Mouse (Mus musculus) kidney, embryonic 14.5 days (tissue): ENCODE measurements around the gene Kcnk2. TPM values are rescaled to one million over a fixed set of nuclear protein-coding genes. Genes with fewer than 3 reads are reported as not detected.

Experiments used
- ATAC-seq: fragments of 200-750 bp; cut with Nextera tagmentation; 2 replicates; pipeline ENCODE4 v1.8.0; 2017; ENCODE audit warnings: moderate number of reproducible peaks, mild to moderate bottlenecking, moderate TSS enrichment, moderate library complexity; ENCODE audit not compliant: low FRiP score, low TSS enrichment
- H3K27ac ChIP-seq: fragments of 300-500 bp; sonication (generic); 2 replicates; pipeline ENCODE4 v1.5.1; 2014; ENCODE audit warnings: low read depth, mild to moderate bottlenecking, low read length, moderate library complexity, mixed read lengths
- H3K27me3 ChIP-seq: fragments of 300-500 bp; sonication (generic); 2 replicates; pipeline ENCODE4 v1.6.1; 2014; ENCODE audit warnings: mild to moderate bottlenecking, low read length; ENCODE audit not compliant: control insufficient read depth, insufficient read depth
- H3K36me3 ChIP-seq: fragments of 300-500 bp; sonication (generic); 2 replicates; pipeline ENCODE4 v1.6.1; 2014; ENCODE audit warnings: low read length, mixed read lengths; ENCODE audit not compliant: control insufficient read depth, insufficient read depth
- H3K4me1 ChIP-seq: fragments of 300-500 bp; sonication (generic); 2 replicates; pipeline ENCODE4 v1.6.1; 2014; ENCODE audit warnings: low read length, mixed read lengths; ENCODE audit not compliant: control insufficient read depth, insufficient read depth
- H3K4me2 ChIP-seq: fragments of 300-500 bp; sonication (generic); replicated peaks from 2 replicates; pipeline ENCODE4 v1.6.1; 2014; ENCODE audit warnings: low read depth, mild to moderate bottlenecking, low read length
- H3K4me3 ChIP-seq: fragments of 300-500 bp; sonication (generic); 2 replicates; pipeline ENCODE4 v1.5.1; 2014; ENCODE audit warnings: mild to moderate bottlenecking, low read length
- H3K9ac ChIP-seq: fragments of 300-500 bp; sonication (generic); 2 replicates; pipeline ENCODE4 v1.6.1; 2014; ENCODE audit warnings: low read depth, mild to moderate bottlenecking, low read length, moderate library complexity
- H3K9me3 ChIP-seq: fragments of 300-500 bp; sonication (generic); 2 replicates; pipeline ENCODE4 v1.6.1; 2016; ENCODE audit warnings: low read length; ENCODE audit not compliant: control insufficient read depth
- WGBS: fragments of 180-500 bp; shearing (Covaris S2); extraction: QIAGEN DNeasy Blood & Tissue Kit; methylation state at CpG from one replicate; pipeline ENCODE4 v1.1.7; 2014; 5-methylcytosine and 5-hydroxymethylcytosine counted together
- polyA plus RNA-seq: library from polyadenylated mRNA; unstranded; fragments of >200 nt; fragmentation: Nextera tagmentation; extraction: Ambion mirVana; gene quantifications from 2 replicates; pipeline ENCODE4 v1.2.1, GENCODE M21; 2014

Kcnk2 gene
- polyA plus RNA-seq, 1 experiment from 2014 or later, result 2.2 TPM

- no peak overlapping the region for H3K4me2 ChIP-seq
- H3K9me3 ChIP-seq, result no peaks in the 10 kb centered on the region
- no peak overlapping the region for H3K9ac ChIP-seq
- no peak for ATAC-seq
- H3K4me3 ChIP-seq, result no peak overlapping the region
- no peaks in the 10 kb centered on the region for H3K4me1 ChIP-seq
- WGBS, result 91% methylated on average over 11 of the region's 11 CpGs
- no peaks in the 10 kb centered on the region for H3K36me3 ChIP-seq
- H3K27me3 ChIP-seq, result no peaks in the 10 kb centered on the region
- no peak overlapping the region for H3K27ac ChIP-seq
These were observed 184.1 kb downstream of the Kcnk2 start for GRCm38 (mm10) chr1:189217751-189218564.

GRCm38 (mm10) chr1:189215131-189215530, 186.9 kb downstream of the Kcnk2 start:
- no peaks in the 10 kb centered on the region; the same call in 1 of the 2 replicates for H3K9me3 ChIP-seq
- H3K4me2 ChIP-seq, result no peak overlapping the region
- no peak overlapping the region for H3K4me3 ChIP-seq
- WGBS, result 78% methylated on average over 9 of the region's 9 CpGs
- H3K27ac ChIP-seq, result no peak overlapping the region
- no peak for ATAC-seq
- H3K9ac ChIP-seq, result no peak overlapping the region
- H3K36me3 ChIP-seq, result no peaks in the 10 kb centered on the region
- no peaks in the 10 kb centered on the region for H3K4me1 ChIP-seq
- no peaks in the 10 kb centered on the region for H3K27me3 ChIP-seq

- no peaks in the 10 kb centered on the region for H3K4me1 ChIP-seq
- ATAC-seq, result no peak
- no peaks in the 10 kb centered on the region; the same call in 1 of the 2 replicates for H3K9me3 ChIP-seq
These were observed 187.6 kb downstream of the Kcnk2 start for GRCm38 (mm10) chr1:189214477-189214876.

GRCm38 (mm10) chr1:189209715-189210108, 192.4 kb downstream of the Kcnk2 start:
- H3K4me3 ChIP-seq, result no peak overlapping the region
- no peaks in the 10 kb centered on the region; the same call in 1 of the 2 replicates for H3K9me3 ChIP-seq
- no peak for ATAC-seq
- no peaks in the 10 kb centered on the region for H3K36me3 ChIP-seq
- H3K27me3 ChIP-seq, result no peaks in the 10 kb centered on the region
- no peaks in the 10 kb centered on the region for H3K4me1 ChIP-seq
- no peak overlapping the region for H3K9ac ChIP-seq
- 87% methylated on average over 17 of the region's 17 CpGs for WGBS
- no peak overlapping the region for H3K4me2 ChIP-seq
- no peak overlapping the region for H3K27ac ChIP-seq

More at GRCm38 (mm10) chr1:189214477-189214876, 187.6 kb downstream of the Kcnk2 start:
- no peaks in the 10 kb centered on the region for H3K27me3 ChIP-seq
- no peak overlapping the region for H3K27ac ChIP-seq
- no peak overlapping the region for H3K4me3 ChIP-seq
- WGBS, result 81% methylated on average over 3 of the region's 3 CpGs
- no peak overlapping the region for H3K4me2 ChIP-seq
- H3K36me3 ChIP-seq, result no peaks in the 10 kb centered on the region
- no peak overlapping the region for H3K9ac ChIP-seq

- H3K4me2 ChIP-seq, result no peak overlapping the region
- no peak overlapping the region for H3K9ac ChIP-seq
- ATAC-seq, result no peak
- no peak overlapping the region for H3K27ac ChIP-seq
- WGBS, result 87% methylated on average over 12 of the region's 12 CpGs
- H3K9me3 ChIP-seq, result no peaks in the 10 kb centered on the region; the same call in 1 of the 2 replicates
- no peaks in the 10 kb centered on the region for H3K36me3 ChIP-seq
- H3K4me1 ChIP-seq, result no peaks in the 10 kb centered on the region
- H3K4me3 ChIP-seq, result no peak overlapping the region
- no peaks in the 10 kb centered on the region for H3K27me3 ChIP-seq
These were observed 192.9 kb downstream of the Kcnk2 start for GRCm38 (mm10) chr1:189209029-189209714.

- H3K27me3 ChIP-seq, result no peaks in the 10 kb centered on the region
- H3K9me3 ChIP-seq, result no peaks in the 10 kb centered on the region; the same call in 1 of the 2 replicates
- 91% methylated on average over 9 of the region's 9 CpGs for WGBS
- no peak for ATAC-seq
- H3K4me1 ChIP-seq, result no peaks in the 10 kb centered on the region
- no peaks in the 10 kb centered on the region for H3K36me3 ChIP-seq
- H3K27ac ChIP-seq, result no peak overlapping the region
- H3K9ac ChIP-seq, result no peak overlapping the region
- no peak overlapping the region for H3K4me2 ChIP-seq
- no peak overlapping the region for H3K4me3 ChIP-seq
These were observed 193.5 kb downstream of the Kcnk2 start for GRCm38 (mm10) chr1:189208605-189209004.

GRCm38 (mm10) chr1:189195758-189196157, 206.3 kb downstream of the Kcnk2 start:
- ATAC-seq, result no peak
- Histone ChIP-seq H3K4me1 (no peaks in the 10 kb centered on the region), H3K27me3 (no peaks in the 10 kb centered on the region), H3K9me3 (no peaks in the 10 kb centered on the region), H3K36me3 (no peaks in the 10 kb centered on the region), H3K9ac (no peak overlapping the region), H3K4me2 (no peak overlapping the region), H3K27ac (no peak overlapping the region), H3K4me3 (no peak overlapping the region)
- WGBS, result 76% methylated on average over 4 of the region's 4 CpGs

GRCm38 (mm10) chr1:189187737-189188390, 214.2 kb downstream of the Kcnk2 start:
- Histone ChIP-seq H3K4me2 (no peak overlapping the region), H3K36me3 (no peaks in the 10 kb centered on the region), H3K4me1 (no peaks in the 10 kb centered on the region), H3K9ac (no peak overlapping the region), H3K4me3 (no peak overlapping the region), H3K27ac (no peak overlapping the region), H3K27me3 (no peaks in the 10 kb centered on the region), H3K9me3 (no peaks in the 10 kb centered on the region)
- no peak for ATAC-seq
- 86% methylated on average over 12 of the region's 12 CpGs for WGBS
